Mouse (Mus musculus) heart, embryonic 16.5 days (tissue): ENCODE results near the gene Slc4a1. TPM values are rescaled to one million over a fixed set of nuclear protein-coding genes. Genes with fewer than 3 reads are reported as not detected.
"Not testable (repeated sequence)": the region's sequence is repeated elsewhere in the genome, so short reads cannot be mapped to it uniquely, and the experiment has no call there.

Source experiments
- ATAC-seq: fragments of 200-750 bp; cut with Nextera tagmentation; replicated peaks from 2 replicates; pipeline ENCODE4 v1.8.0; 2017; ENCODE audit warnings: moderate number of reproducible peaks; ENCODE audit not compliant: insufficient read depth, low FRiP score; ENCODE audit errors: extremely low read depth
- H3K27ac ChIP-seq: fragments of 300-500 bp; sonication (generic); 2 replicates; pipeline ENCODE4 v1.5.1; 2014; ENCODE audit warnings: mild to moderate bottlenecking, low read length, control low read depth, moderate library complexity
- H3K27me3 ChIP-seq: fragments of 300-500 bp; sonication (generic); 2 replicates; pipeline ENCODE4 v1.6.1; 2014; ENCODE audit warnings: low read length, mixed read lengths; ENCODE audit not compliant: control insufficient read depth, insufficient read depth
- H3K36me3 ChIP-seq: fragments of 300-500 bp; sonication (generic); 2 replicates; pipeline ENCODE4 v1.6.1; 2014; ENCODE audit not compliant: control insufficient read depth, insufficient read depth
- H3K4me1 ChIP-seq: fragments of 300-500 bp; sonication (generic); 2 replicates; pipeline ENCODE4 v1.6.1; 2014; ENCODE audit warnings: low read length, mixed read lengths; ENCODE audit not compliant: control insufficient read depth, insufficient read depth
- H3K4me2 ChIP-seq: fragments of 300-500 bp; sonication (generic); 2 replicates; pipeline ENCODE4 v1.6.1; 2014; ENCODE audit warnings: low read depth, mild to moderate bottlenecking, control low read depth, low read length
- H3K4me3 ChIP-seq: fragments of 300-500 bp; sonication (generic); 2 replicates; pipeline ENCODE4 v1.5.1; 2014; ENCODE audit warnings: mild to moderate bottlenecking, control low read depth, low read length
- H3K9ac ChIP-seq: fragments of 300-500 bp; sonication (generic); 2 replicates; pipeline ENCODE4 v1.6.1; 2014; ENCODE audit warnings: low read length, control low read depth
- H3K9me3 ChIP-seq: fragments of 300-500 bp; sonication (generic); replicated peaks from 2 replicates; pipeline ENCODE4 v1.6.1; 2016; ENCODE audit warnings: low read length; ENCODE audit not compliant: control insufficient read depth
- WGBS: fragments of 180-500 bp; shearing (Covaris S2); extraction: QIAGEN DNeasy Blood & Tissue Kit; methylation state at CpG from one replicate; pipeline ENCODE4 v1.1.7; 2014; 5-methylcytosine and 5-hydroxymethylcytosine counted together
- polyA plus RNA-seq: library from polyadenylated mRNA; unstranded; fragments of >200 nt; fragmentation: Nextera tagmentation; extraction: Ambion mirVana; gene quantifications from 2 replicates; pipeline ENCODE4 v1.2.1, GENCODE M21; 2015

The Slc4a1 gene
- polyA plus RNA-seq = 14.9 TPM in 2 replicates

- WGBS = 79% methylated on average over 8 of the region's 8 CpGs
- not testable (repeated sequence) for H3K36me3 ChIP-seq, H3K4me3 ChIP-seq, ATAC-seq, H3K9me3 ChIP-seq, H3K27ac ChIP-seq, H3K4me1 ChIP-seq, H3K27me3 ChIP-seq, H3K4me2 ChIP-seq, H3K9ac ChIP-seq
Observed at GRCm38 (mm10) chr11:102366103-102366502, at the start of gene Slc4a1. Gene Slc4a1, minus strand, starts transcription at chr11:102366203.

DNA sequence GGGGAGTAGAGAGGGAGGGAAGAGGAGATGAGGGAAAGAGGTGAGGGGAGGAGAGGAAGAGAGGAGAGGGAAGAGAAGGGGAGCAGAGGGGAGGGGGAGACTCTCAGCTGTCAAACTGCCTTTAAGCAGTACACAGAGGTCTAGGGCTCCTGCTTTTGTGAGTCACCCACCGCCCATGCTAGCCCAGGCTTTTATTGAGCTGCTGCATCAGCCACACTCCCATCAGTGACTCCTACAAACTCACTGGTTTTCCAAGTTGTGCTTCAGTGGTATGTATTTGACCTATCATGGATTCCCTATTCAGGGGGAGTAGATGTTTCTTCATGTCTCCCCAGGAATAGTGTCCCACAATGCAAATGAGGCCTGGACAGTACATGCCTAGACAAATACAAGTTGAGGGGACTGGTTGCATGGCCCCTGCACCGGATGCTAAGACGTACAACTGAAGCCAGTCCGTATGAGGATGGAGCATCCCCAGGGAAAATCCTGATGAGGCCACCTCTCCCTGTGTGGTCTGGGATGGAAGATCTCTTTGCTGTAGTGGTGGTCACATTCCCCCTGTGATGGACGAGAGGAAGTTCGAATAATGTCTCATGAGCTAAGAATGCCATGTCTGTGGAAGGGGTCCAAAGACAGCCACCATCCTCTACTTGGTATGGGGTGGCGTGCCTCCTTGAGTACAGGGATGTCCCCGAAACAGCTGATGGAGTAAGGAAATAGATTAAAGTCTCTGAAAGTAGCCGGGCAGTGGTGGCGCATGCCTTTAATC, 49.2 kb upstream of the Slc4a1 start:
- no peaks in the 10 kb centered on the region for H3K9me3 ChIP-seq
- no peak overlapping the region for H3K4me2 ChIP-seq
- no peak for ATAC-seq
- no peak overlapping the region for H3K27ac ChIP-seq
- H3K4me1 ChIP-seq = peaks cover 5% of the 10 kb centered on the region
- H3K4me3 ChIP-seq = no peak overlapping the region
- H3K36me3 ChIP-seq = no peaks in the 10 kb centered on the region
- H3K27me3 ChIP-seq = no peaks in the 10 kb centered on the region
- WGBS = 66% methylated on average over 10 of the region's 10 CpGs
- no peak overlapping the region for H3K9ac ChIP-seq

- WGBS = 78% methylated on average over 8 of the region's 8 CpGs
- Histone ChIP-seq H3K4me1 (peaks cover 7% of the 10 kb centered on the region), H3K9ac (no peak overlapping the region), H3K4me3 (no peak overlapping the region), H3K27me3 (no peaks in the 10 kb centered on the region), H3K4me2 (no peak overlapping the region), H3K36me3 (no peaks in the 10 kb centered on the region), H3K27ac (no peak overlapping the region), H3K9me3 (no peaks in the 10 kb centered on the region)
- ATAC-seq = no peak
Observed at GRCm38 (mm10) chr11:102413059-102413458, 47.1 kb upstream of the Slc4a1 start.

DNA sequence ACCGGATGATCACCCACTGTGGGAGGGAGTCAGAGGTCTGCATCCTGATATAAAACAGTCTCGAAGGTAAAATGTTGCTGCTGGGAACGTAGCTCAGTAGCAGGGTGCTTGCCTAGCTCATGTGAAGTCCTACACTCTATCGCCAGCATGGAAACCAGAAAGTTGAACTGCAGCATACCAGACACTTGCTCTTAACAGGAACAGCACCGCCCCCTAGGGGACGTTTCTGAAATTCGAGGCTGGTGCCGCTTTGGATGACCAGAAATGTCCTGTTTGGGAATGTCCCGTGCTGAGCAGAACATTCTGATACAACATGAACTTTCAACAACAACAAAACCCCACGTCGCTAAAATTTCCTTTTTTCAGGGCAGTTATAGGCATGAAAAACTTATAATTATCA, 45.7 kb upstream of the Slc4a1 start:
- Histone ChIP-seq H3K4me2 (no peak overlapping the region; the same call in 1 of the 2 replicates), H3K4me3 (no peak overlapping the region), H3K36me3 (no peaks in the 10 kb centered on the region), H3K27me3 (no peaks in the 10 kb centered on the region), H3K4me1 (peaks cover 7% of the 10 kb centered on the region), H3K9ac (no peak overlapping the region), H3K9me3 (no peaks in the 10 kb centered on the region), H3K27ac (no peak overlapping the region)
- no peak for ATAC-seq
- 7% methylated on average over 11 of the region's 11 CpGs for WGBS

- H3K4me1 ChIP-seq = peaks cover 13% of the 10 kb centered on the region
- no peak overlapping the region for H3K4me2 ChIP-seq
- no peaks in the 10 kb centered on the region for H3K9me3 ChIP-seq
- H3K4me3 ChIP-seq = no peak overlapping the region
- no peaks in the 10 kb centered on the region for H3K27me3 ChIP-seq
- no peak overlapping the region for H3K27ac ChIP-seq
- no peaks in the 10 kb centered on the region for H3K36me3 ChIP-seq
- peak overlapping the region; percentile 34 for H3K9ac ChIP-seq
- no peak for ATAC-seq
- WGBS = 75% methylated on average over 3 of the region's 3 CpGs
Observed at GRCm38 (mm10) chr11:102411061-102411460, 45.1 kb upstream of the Slc4a1 start.

- H3K27me3 ChIP-seq, H3K9ac ChIP-seq, H3K4me2 ChIP-seq, H3K9me3 ChIP-seq, H3K36me3 ChIP-seq, ATAC-seq, H3K27ac ChIP-seq, H3K4me3 ChIP-seq: not testable (repeated sequence)
- H3K4me1 ChIP-seq = peaks cover 20% of the 10 kb centered on the region
- 94% methylated on average over 3 of the region's 3 CpGs for WGBS
Observed at GRCm38 (mm10) chr11:102410345-102410744, 44.3 kb upstream of the Slc4a1 start.

GRCm38 (mm10) chr11:102409795-102410330, 43.9 kb upstream of the Slc4a1 start:
- ATAC-seq = no peak
- WGBS = 75% methylated on average over 3 of the region's 3 CpGs
- no peaks in the 10 kb centered on the region for H3K36me3 ChIP-seq
- H3K9me3 ChIP-seq = no peaks in the 10 kb centered on the region
- H3K4me2 ChIP-seq = no peak overlapping the region
- no peaks in the 10 kb centered on the region for H3K27me3 ChIP-seq
- peaks cover 21% of the 10 kb centered on the region for H3K4me1 ChIP-seq
- H3K27ac ChIP-seq = peak overlapping the region; percentile 32; the same call in 1 of the 2 replicates
- no peak overlapping the region for H3K4me3 ChIP-seq
- no peak overlapping the region for H3K9ac ChIP-seq

DNA sequence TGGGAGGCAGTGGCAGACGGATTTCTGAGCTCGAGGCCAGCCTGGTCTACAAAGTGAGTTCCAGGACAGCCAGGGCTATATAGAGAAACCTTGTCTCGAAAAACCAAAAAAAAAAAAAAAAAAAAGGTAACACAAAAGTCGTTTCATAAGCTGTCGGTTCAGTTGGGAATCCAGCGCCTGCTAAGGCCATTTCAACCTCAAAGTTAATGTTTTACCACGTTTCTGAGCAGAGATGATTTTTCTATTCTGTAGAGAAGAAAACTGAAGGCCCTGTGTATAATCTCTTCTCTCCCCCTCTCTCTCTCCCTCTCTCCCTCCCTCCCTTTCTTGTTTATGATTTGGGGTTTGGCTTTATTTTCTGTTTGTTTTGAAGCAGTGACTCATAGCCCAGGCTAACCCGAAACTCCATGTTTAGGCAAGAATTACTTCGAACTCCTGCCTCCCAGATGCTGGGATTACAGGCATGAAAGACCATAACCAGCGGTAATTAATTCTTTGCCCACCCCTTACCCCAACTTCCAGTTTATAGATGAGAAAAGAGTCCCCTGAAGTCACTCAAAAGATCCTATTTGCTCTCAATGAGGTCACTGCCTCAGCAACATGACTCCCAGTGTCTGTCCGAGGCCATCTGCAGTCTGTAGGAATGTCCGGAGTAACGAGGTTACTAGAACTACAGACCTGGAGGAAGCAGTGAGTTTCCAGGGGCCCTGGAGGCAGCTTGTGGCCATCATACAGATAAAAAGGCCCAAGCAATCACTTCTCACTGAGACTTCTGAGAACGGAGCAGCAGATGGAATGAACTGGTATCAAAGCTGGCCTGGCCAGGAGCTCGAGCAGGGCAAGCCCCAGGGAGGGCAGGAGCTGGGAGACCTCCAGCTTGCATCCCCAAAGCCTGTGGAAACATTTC, 43.1 kb upstream of the Slc4a1 start:
- WGBS = 35% methylated on average over 15 of the region's 15 CpGs
- Histone ChIP-seq H3K27me3 (no peaks in the 10 kb centered on the region), H3K4me1 (peaks cover 21% of the 10 kb centered on the region), H3K36me3 (no peaks in the 10 kb centered on the region; the same call in none of the 2 replicates), H3K27ac (peak overlapping the region; percentile 92), H3K9me3 (no peaks in the 10 kb centered on the region), H3K4me3 (peak overlapping the region; percentile 45), H3K4me2 (peak overlapping the region; percentile 91), H3K9ac (peak overlapping the region; percentile 57)
- no peak for ATAC-seq
